Mouse (Mus musculus): Measurements from ENCODE around the gene Zfp566. TPM values are rescaled to one million over a fixed set of nuclear protein-coding genes. Genes with fewer than 3 reads are reported as not detected.

Zfp566 gene
- total RNA-seq, 2 experiments from 2014 or later = 10.3 to 13.1 TPM

- DNase-seq (ENCODE audit: low spot score in 2 of 2) = no peak
These were observed 30.0 kb downstream of the Zfp566 start for GRCm38 (mm10) chr7:30060341-30060740.

DNA sequence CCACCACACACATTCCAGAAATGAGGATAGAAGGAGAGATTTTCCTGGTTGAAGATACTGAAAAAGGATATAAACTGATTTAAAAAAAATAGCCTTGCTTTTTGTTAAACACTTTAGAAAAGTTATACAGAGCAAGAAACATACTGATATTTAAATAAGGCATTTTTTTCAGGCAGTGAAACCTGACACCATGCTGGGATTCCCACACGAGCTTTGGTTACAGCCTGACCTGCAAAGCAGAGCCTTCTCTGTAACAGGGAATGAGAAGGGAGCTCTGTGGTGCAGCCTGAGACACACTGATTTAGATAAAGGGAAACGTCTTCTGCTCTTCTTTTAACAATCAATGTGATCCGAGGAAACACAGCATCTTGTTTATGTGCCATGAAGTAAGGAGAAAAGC lies 36.7 kb downstream of the Zfp566 start:
- no peak for DNase-seq (ENCODE audit: low spot score in 2 of 2)

DNA sequence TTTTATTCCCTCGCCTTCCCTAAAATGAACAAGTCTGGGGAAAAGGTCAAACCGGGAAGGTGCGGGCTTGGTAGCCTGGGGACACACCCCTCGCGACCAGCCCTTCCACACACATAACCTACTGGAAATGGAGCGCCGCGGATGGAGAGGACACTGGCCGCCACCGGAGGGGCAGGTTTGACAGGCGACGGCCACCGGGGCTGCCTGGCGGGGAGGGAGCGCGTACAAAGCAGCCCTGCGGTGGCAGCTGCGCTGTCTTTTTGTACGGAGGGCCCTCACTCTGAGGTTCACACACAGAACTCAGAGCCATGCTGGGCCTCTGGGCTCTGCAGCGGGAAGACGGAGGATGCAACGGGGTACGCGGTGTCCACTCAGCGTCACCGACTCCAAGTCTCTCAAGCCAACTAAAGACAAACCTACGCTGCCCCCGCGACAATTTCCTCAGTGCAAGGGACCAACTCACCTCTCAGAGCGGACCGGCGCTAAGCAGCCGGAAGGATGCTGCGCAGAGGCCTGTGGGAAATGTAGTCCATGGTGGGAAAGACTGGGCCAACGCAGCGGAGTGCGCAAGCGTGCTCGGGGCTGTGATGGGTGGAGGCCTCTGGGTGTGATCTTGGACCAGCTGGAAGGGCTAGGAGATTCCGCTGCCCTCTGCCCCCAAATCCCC lies 39.3 kb downstream of the Zfp566 start, which contains the start of gene Zfp14:
TSS of gene Zfp14 (minus strand) at position 499 of the 667 bp plus-strand sequence.
- peak; percentile 86 to 90 for DNase-seq (ENCODE audit: low spot score in 2 of 2)

DNA sequence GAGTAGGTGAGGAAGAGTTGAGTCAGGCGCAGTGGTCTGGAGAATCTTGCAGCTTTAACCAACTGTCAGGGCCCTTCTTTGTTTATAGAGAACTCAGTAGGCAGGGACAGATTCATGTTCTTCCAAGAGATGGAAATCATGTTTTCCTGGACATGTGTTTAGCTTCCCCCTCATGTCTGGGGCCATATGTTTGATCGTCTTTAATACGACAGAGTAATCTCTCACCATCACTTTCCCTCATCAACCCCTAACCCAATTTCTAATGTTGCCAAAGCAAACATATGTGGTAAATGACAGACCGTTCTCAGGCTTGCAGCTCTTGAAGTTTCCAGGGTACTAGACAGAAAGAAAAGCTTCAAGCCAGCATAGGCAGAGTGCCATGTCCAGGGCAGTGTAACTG lies 42.2 kb downstream of the Zfp566 start:
- no peak for DNase-seq (ENCODE audit: low spot score in 2 of 2)

DNA sequence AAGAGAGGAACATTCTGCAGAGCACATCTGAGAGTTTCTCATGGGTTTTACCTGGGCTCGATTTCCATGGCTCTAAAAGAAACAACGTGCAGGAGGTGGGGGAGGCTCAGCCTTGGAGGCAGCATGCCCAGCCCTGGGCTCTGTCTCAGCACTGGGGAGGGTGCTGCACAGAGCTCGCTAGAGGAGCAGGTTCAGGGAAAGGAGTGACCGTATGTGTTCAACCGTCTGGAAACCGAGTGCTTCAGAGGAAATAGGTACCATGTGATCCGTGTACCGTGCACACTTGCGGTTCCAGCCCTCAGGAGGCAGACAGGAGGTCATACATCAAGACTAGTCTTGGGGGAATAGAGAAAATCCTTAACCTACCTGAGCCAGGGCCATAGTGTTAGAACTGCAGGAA lies 46.0 kb downstream of the Zfp566 start:
- no peak for DNase-seq (ENCODE audit: low spot score in 2 of 2)

GRCm38 (mm10) chr7:30034331-30034730 lies 56.0 kb downstream of the Zfp566 start:
- DNase-seq (ENCODE audit: low spot score in 2 of 2) = no peak

GRCm38 (mm10) chr7:30031379-30031778 lies 58.9 kb downstream of the Zfp566 start:
- DNase-seq (ENCODE audit: low spot score in 2 of 2) = no peak

DNA sequence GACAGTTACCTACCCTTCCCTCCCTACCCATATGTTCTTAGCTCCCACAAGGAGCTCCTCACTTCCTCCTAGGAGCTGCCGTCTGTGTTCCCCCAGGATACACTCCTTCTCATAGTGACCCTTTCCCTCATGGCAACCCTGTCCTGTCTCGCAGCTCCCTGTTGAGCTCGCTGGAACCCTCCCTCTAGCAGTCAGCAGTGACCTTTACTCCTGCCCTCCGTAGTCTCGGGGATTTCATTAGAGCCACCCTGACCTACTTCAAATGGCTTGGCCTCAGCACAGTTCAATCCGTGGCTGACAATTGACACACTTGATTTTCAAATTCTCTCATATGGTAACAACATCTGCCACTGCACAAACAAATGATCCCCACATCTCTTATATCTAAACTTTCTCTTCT lies 59.6 kb downstream of the Zfp566 start:
- no peak for DNase-seq (ENCODE audit: low spot score in 2 of 2)

- DNase-seq (ENCODE audit: low spot score in 2 of 2) = no peak
These were observed 61.8 kb downstream of the Zfp566 start for GRCm38 (mm10) chr7:30028572-30028971.

Small RNA genes lying within 50 kb of the gene (microRNA-seq; reads per million reads assigned to microRNA genes)
- gene Gm23368 = 0 reads per million in 2 experiments

Other genes starting within 250 kb of the Zfp566 start
- gene Zfp940, start 236.9 kb downstream of the Zfp566 start, total RNA-seq (2021) = 10 to 100 TPM; 17.1 to 24.1 TPM
- 10 to 100 TPM; 14.0 to 14.4 TPM for gene Zfp420, start 230.5 kb downstream of the Zfp566 start, total RNA-seq (2021)
- 10 to 100 TPM; 20.0 to 21.3 TPM for gene Zfp27, start 184.0 kb downstream of the Zfp566 start, total RNA-seq (2021)
- gene Zfp383, start 182.3 kb downstream of the Zfp566 start, total RNA-seq (2021) = 1 to 10 TPM; 9.0 to 9.3 TPM
- gene Zfp74, start 136.4 kb downstream of the Zfp566 start, total RNA-seq (2021) = 10 to 100 TPM; 21.3 to 22.0 TPM
- gene Zfp568, start 106.6 kb downstream of the Zfp566 start, total RNA-seq (2021) = 1 to 10 TPM; 4.7 to 5.9 TPM
- 1 to 10 TPM; 8.5 to 8.7 TPM for gene Zfp14, start 39.1 kb downstream of the Zfp566 start, total RNA-seq (2021)
- 1 to 10 TPM; 3.2 to 4.1 TPM for gene Zfp82, start 17.6 kb downstream of the Zfp566 start, total RNA-seq (2021)
- 1 to 10 TPM in 1 of 2 experiments, not detected in 1; 2.2 TPM for gene Gm26920, start 117 bp downstream of the Zfp566 start, total RNA-seq (2021)
- gene Zfp260, start 4.2 kb upstream of the Zfp566 start, total RNA-seq (2021) = 10 to 100 TPM; 54.7 to 62.8 TPM
- 10 to 100 TPM; 28.0 to 32.8 TPM for gene Zfp382, start 31.4 kb upstream of the Zfp566 start, total RNA-seq (2021)
- gene Zfp146, start 79.2 kb upstream of the Zfp566 start, total RNA-seq (2021) = 10 to 100 TPM; 52.7 to 56.3 TPM
- 1 to 10 TPM; 5.3 to 5.6 TPM for gene Cox7a1, start 93.6 kb upstream of the Zfp566 start, total RNA-seq (2021)
- gene Capns1, start 108.3 kb upstream of the Zfp566 start, total RNA-seq (2021) = 100 to 1,000 TPM; 215 to 229 TPM
- 10 to 100 TPM; 57.5 to 71.1 TPM for gene Polr2i, start 141.4 kb upstream of the Zfp566 start, total RNA-seq (2021)
- gene Tbcb, start 141.7 kb upstream of the Zfp566 start, total RNA-seq (2021) = 100 to 1,000 TPM; 157 to 171 TPM
- gene Ovol3, start 145.2 kb upstream of the Zfp566 start, total RNA-seq (2021) = not detected
- under 1 TPM in 1 of 2 experiments, not detected in 1; 0.27 TPM for gene Thap8, start 189.6 kb upstream of the Zfp566 start, total RNA-seq (2021)
- 1 to 10 TPM; 2.5 to 4.5 TPM for gene Wdr62, start 189.9 kb upstream of the Zfp566 start, total RNA-seq (2021)
- gene Clip3, start 201.2 kb upstream of the Zfp566 start, total RNA-seq (2021) = 100 to 1,000 TPM; 572 to 600 TPM
- gene Alkbh6, start 218.2 kb upstream of the Zfp566 start, total RNA-seq (2021) = 10 to 100 TPM; 41.6 to 45.5 TPM
- gene Syne4, start 224.3 kb upstream of the Zfp566 start, total RNA-seq (2021) = 1 to 10 TPM; 3.2 to 6.4 TPM
- under 1 TPM; 0.48 to 0.69 TPM for gene E130208F15Rik, start 231.2 kb upstream of the Zfp566 start, total RNA-seq (2021)
- gene Sdhaf1, start 233.4 kb upstream of the Zfp566 start, total RNA-seq (2021) = 1 to 10 TPM; 7.8 to 9.4 TPM